Mouse (Mus musculus) forebrain, embryonic 11.5 days (tissue): ENCODE measurements around the gene Rabggta. TPM values are rescaled to one million over a fixed set of nuclear protein-coding genes. Genes with fewer than 3 reads are reported as not detected.
A peak's percentile ranks its signal among the peaks of the same experiment; 100 is the strongest.
"Not testable (repeated sequence)": the region's sequence is repeated elsewhere in the genome, so short reads cannot be mapped to it uniquely, and the experiment has no call there.

Experiments
- ATAC-seq: fragments of 200-750 bp; cut with Nextera tagmentation; replicated peaks from 2 replicates; pipeline ENCODE4 v1.8.0; 2017; ENCODE audit warnings: moderate TSS enrichment; ENCODE audit not compliant: low FRiP score
- DNase-seq: peaks from one replicate; pipeline ENCODE4 v3.0.0-alpha.2; 2017; ENCODE audit warnings: low spot score
- H3K27ac ChIP-seq: fragments of 300-500 bp; sonication (generic); 2 replicates; pipeline ENCODE4 v1.5.1; 2014; ENCODE audit warnings: low read depth, low read length
- H3K27me3 ChIP-seq: fragments of 300-500 bp; sonication (generic); 2 replicates; pipeline ENCODE4 v1.6.1; 2014; ENCODE audit warnings: mild to moderate bottlenecking, low read length, mixed read lengths; ENCODE audit not compliant: control insufficient read depth, insufficient read depth
- H3K36me3 ChIP-seq: fragments of 300-500 bp; sonication (generic); 2 replicates; pipeline ENCODE4 v1.6.1; 2014; ENCODE audit warnings: mild to moderate bottlenecking, low read length, moderate library complexity, mixed read lengths; ENCODE audit not compliant: control insufficient read depth, insufficient read depth
- H3K4me1 ChIP-seq: fragments of 300-500 bp; sonication (generic); replicated peaks from 2 replicates; pipeline ENCODE4 v1.6.1; 2014; ENCODE audit warnings: low read length, mixed read lengths; ENCODE audit not compliant: control insufficient read depth, insufficient read depth
- H3K4me2 ChIP-seq: fragments of 300-500 bp; sonication (generic); 2 replicates; pipeline ENCODE4 v1.6.1; 2014; ENCODE audit warnings: low read depth, mild to moderate bottlenecking, low read length, moderate library complexity, mixed read lengths; ENCODE audit not compliant: severe bottlenecking
- H3K4me3 ChIP-seq: fragments of 300-500 bp; sonication (generic); 2 replicates; pipeline ENCODE4 v1.5.1; 2014; ENCODE audit warnings: low read depth, low read length
- H3K9ac ChIP-seq: fragments of 300-500 bp; sonication (generic); 2 replicates; pipeline ENCODE4 v1.6.1; 2014; ENCODE audit warnings: low read length
- H3K9me3 ChIP-seq: fragments of 300-500 bp; sonication (generic); 2 replicates; pipeline ENCODE4 v1.6.1; 2016; ENCODE audit warnings: low read length, mixed read lengths; ENCODE audit not compliant: control insufficient read depth
- WGBS: fragments of 180-500 bp; shearing (Covaris S2); extraction: QIAGEN DNeasy Blood & Tissue Kit; methylation state at CpG from one replicate; pipeline ENCODE4 v1.1.7; 2014; 5-methylcytosine and 5-hydroxymethylcytosine counted together
- polyA plus RNA-seq: library from polyadenylated mRNA; unstranded; fragments of >200 nt; fragmentation: Nextera tagmentation; extraction: Ambion mirVana; gene quantifications from 2 replicates; pipeline ENCODE4 v1.2.1, GENCODE M21; 2014

Rabggta gene
- polyA plus RNA-seq, 1 experiment from 2014 or later: 23.4 TPM

- peaks cover 6% of the 10 kb centered on the region; the same call in 1 of the 2 replicates for H3K4me1 ChIP-seq
- H3K4me2 ChIP-seq: peak within 1 kb of the TSS; percentile 93
- peaks cover 41% of the 10 kb centered on the region for H3K27me3 ChIP-seq
- 71% methylated on average over 6 of the region's 6 CpGs for WGBS
- no peaks in the 10 kb centered on the region for H3K36me3 ChIP-seq
- ATAC-seq (no peak), DNase-seq (no peak)
- peak within 1 kb of the TSS; percentile 65 for H3K9ac ChIP-seq
- no peaks in the 10 kb centered on the region for H3K9me3 ChIP-seq
- H3K27ac ChIP-seq: no peak within 1 kb of the TSS
- peak within 1 kb of the TSS; percentile 47 for H3K4me3 ChIP-seq
Measured at GRCm38 (mm10) chr14:55761163-55761562, 39.1 kb upstream of the Rabggta start, which contains the start of gene Ltb4r2. Gene Ltb4r2 (plus strand): TSS chr14:55761428.

GRCm38 (mm10) chr14:55760156-55760555 is 38.1 kb upstream of the Rabggta start:
- H3K27me3 ChIP-seq: peaks cover 39% of the 10 kb centered on the region
- H3K4me2 ChIP-seq: peak overlapping the region; percentile 36; the same call in 1 of the 2 replicates
- H3K27ac ChIP-seq, H3K9ac ChIP-seq, H3K4me3 ChIP-seq, H3K36me3 ChIP-seq, H3K4me1 ChIP-seq, H3K9me3 ChIP-seq, ATAC-seq: not testable (repeated sequence)
- DNase-seq: peak; percentile 91
- 1% methylated on average over 6 of the region's 6 CpGs for WGBS

- DNase-seq: peak; percentile 65
- Histone ChIP-seq H3K27ac (no peak within 1 kb of the TSS), H3K9ac (no peak within 1 kb of the TSS), H3K4me3 (no peak within 1 kb of the TSS), H3K9me3 (no peaks in the 10 kb centered on the region), H3K4me1 (peaks cover 6% of the 10 kb centered on the region; the same call in 1 of the 2 replicates), H3K4me2 (peak within 1 kb of the TSS; percentile 1; the same call in 1 of the 2 replicates), H3K36me3 (peaks cover 9% of the 10 kb centered on the region; the same call in 1 of the 2 replicates), H3K27me3 (peaks cover 26% of the 10 kb centered on the region)
- ATAC-seq: no peak
- WGBS: 22% methylated on average over 8 of the region's 8 CpGs
Measured at GRCm38 (mm10) chr14:55758363-55758784, 36.3 kb upstream of the Rabggta start, which contains the start of gene Cideb. Gene Cideb (minus strand): TSS chr14:55758458.

- Histone ChIP-seq H3K9ac (no peak overlapping the region), H3K36me3 (peaks cover 13% of the 10 kb centered on the region; the same call in 1 of the 2 replicates), H3K27me3 (peaks cover 19% of the 10 kb centered on the region), H3K27ac (no peak overlapping the region), H3K9me3 (no peaks in the 10 kb centered on the region), H3K4me1 (peaks cover 6% of the 10 kb centered on the region; the same call in 1 of the 2 replicates), H3K4me3 (no peak overlapping the region), H3K4me2 (no peak overlapping the region)
- no peak for ATAC-seq
- DNase-seq: no peak
- 88% methylated on average over 6 of the region's 6 CpGs for WGBS
Measured at GRCm38 (mm10) chr14:55757566-55757965, 35.5 kb upstream of the Rabggta start.

- WGBS: 91% methylated on average over 10 of the region's 10 CpGs
- H3K9ac ChIP-seq: no peak overlapping the region
- H3K36me3 ChIP-seq: peaks cover 2% of the 10 kb centered on the region; the same call in 1 of the 2 replicates
- ATAC-seq (no peak), DNase-seq (no peak)
- H3K27ac ChIP-seq: no peak overlapping the region
- no peaks in the 10 kb centered on the region for H3K27me3 ChIP-seq
- no peak overlapping the region for H3K4me2 ChIP-seq
- peaks cover 9% of the 10 kb centered on the region; the same call in 1 of the 2 replicates for H3K4me1 ChIP-seq
- 0 out of 2 replicates have a peak overlapping the region, but pooled peaks have one; percentile 92 for H3K4me3 ChIP-seq
- H3K9me3 ChIP-seq: no peaks in the 10 kb centered on the region
Measured at GRCm38 (mm10) chr14:55747051-55747847, 25.2 kb upstream of the Rabggta start.

GRCm38 (mm10) chr14:55745861-55746237 is 23.8 kb upstream of the Rabggta start:
- Histone ChIP-seq H3K4me2 (peak overlapping the region; percentile 96), H3K27me3 (no peaks in the 10 kb centered on the region), H3K36me3 (peaks cover 2% of the 10 kb centered on the region; the same call in 1 of the 2 replicates), H3K9me3 (no peaks in the 10 kb centered on the region), H3K9ac (peak overlapping the region; percentile 85), H3K4me1 (peaks cover 9% of the 10 kb centered on the region; the same call in 1 of the 2 replicates), H3K27ac (no peak overlapping the region), H3K4me3 (peak overlapping the region; percentile 92)
- DNase-seq: no peak
- under 1% methylated on average over 29 of the region's 31 CpGs for WGBS
- no peak for ATAC-seq

- Histone ChIP-seq H3K4me2 (peak within 1 kb of the TSS; percentile 96), H3K9me3 (no peaks in the 10 kb centered on the region), H3K27me3 (no peaks in the 10 kb centered on the region), H3K4me1 (peaks cover 9% of the 10 kb centered on the region; the same call in 1 of the 2 replicates), H3K9ac (peak within 1 kb of the TSS; percentile 85), H3K4me3 (peak within 1 kb of the TSS; percentile 92), H3K27ac (no peak within 1 kb of the TSS), H3K36me3 (peaks cover 2% of the 10 kb centered on the region; the same call in 1 of the 2 replicates)
- WGBS: 2% methylated on average over 47 of the region's 48 CpGs
- peak; percentile 88 for ATAC-seq
- peak; percentile 96 for DNase-seq
Measured at GRCm38 (mm10) chr14:55745180-55745860, 23.3 kb upstream of the Rabggta start, which contains the start of the genes Dhrs1 and Nop9. Gene Dhrs1 (minus strand): TSS chr14:55745690. Gene Nop9 (plus strand): TSS chr14:55745693.

GRCm38 (mm10) chr14:55743711-55744110 is 21.6 kb upstream of the Rabggta start:
- H3K9me3 ChIP-seq: no peaks in the 10 kb centered on the region
- 22% methylated on average over 10 of the region's 10 CpGs for WGBS
- DNase-seq (peak; percentile 91), ATAC-seq (peak; percentile 53; the same call in 1 of the 2 replicates)
- H3K4me3 ChIP-seq: no peak overlapping the region
- H3K36me3 ChIP-seq: no peaks in the 10 kb centered on the region; the same call in 1 of the 2 replicates
- peaks cover 9% of the 10 kb centered on the region; the same call in 1 of the 2 replicates for H3K4me1 ChIP-seq
- H3K9ac ChIP-seq: no peak overlapping the region
- no peak overlapping the region for H3K27ac ChIP-seq
- no peak overlapping the region for H3K4me2 ChIP-seq
- H3K27me3 ChIP-seq: no peaks in the 10 kb centered on the region
